Mouse (Mus musculus) macrophage (primary cell): ENCODE data around the gene Spem1. TPM values are rescaled to one million over a fixed set of nuclear protein-coding genes. Genes with fewer than 3 reads are reported as not detected.
"Not testable (repeated sequence)": the region's sequence is repeated elsewhere in the genome, so short reads cannot be mapped to it uniquely, and the experiment has no call there.

Source experiments
- H3K27ac ChIP-seq: fragments of 350-480 bp; formaldehyde crosslinking; 2 replicates; pipeline ENCODE4 v1.9.0; 2021
- H3K36me3 ChIP-seq: fragments of 350-480 bp; formaldehyde crosslinking; 2 replicates; pipeline ENCODE4 v1.9.0; 2021; ENCODE audit errors: inconsistent target
- H3K4me3 ChIP-seq: fragments of 350-480 bp; formaldehyde crosslinking; 2 replicates; pipeline ENCODE4 v1.9.0; 2021; ENCODE audit errors: inconsistent target
- H3K79me2 ChIP-seq: fragments of 350-480 bp; formaldehyde crosslinking; 2 replicates; pipeline ENCODE4 v1.9.0; 2021; ENCODE audit errors: inconsistent target
- WGBS: methylation state at CpG from one replicate; pipeline ENCODE4 v1.1.7; 2026; ENCODE audit warnings: inconsistent platforms; ENCODE audit not compliant: missing documents; 5-methylcytosine and 5-hydroxymethylcytosine counted together
- polyA plus RNA-seq: library from polyadenylated mRNA; stranded (reverse); fragments of 250-400 nt; gene quantifications from 3 replicates; pipeline ENCODE4 v1.2.4, GENCODE M21; 2018; ENCODE audit warnings: inconsistent platforms
- total RNA-seq, 78 experiments: library from RNA; depleted of rRNA; stranded (reverse); fragments of 250-400 nt; gene quantifications; 1 replicate in 9 of 78; 2 replicates in 24 of 78; 3 replicates in 43 of 78; 4 replicates in 2 of 78; pipeline ENCODE4 v1.2.4; 2018; ENCODE audit warnings: inconsistent platforms in 56 of 78

Gene Spem1
- total RNA-seq (2018; cell fraction: chromatin; rRNA removed): not detected
- not detected for total RNA-seq (2018; cell fraction: cytosol; rRNA removed)
- not detected for total RNA-seq (2018; cell fraction: nucleus; rRNA removed)
- not detected in 3 replicates for polyA plus RNA-seq

GRCm38 (mm10) chr11:69822080-69822479 lies at the start of gene Spem1:
Gene Spem1, minus strand, starts transcription at chr11:69822180.
- Histone ChIP-seq H3K27ac (no peak within 1 kb of the TSS), H3K4me3 (no peak within 1 kb of the TSS), H3K36me3 (no peaks in the 10 kb centered on the region), H3K79me2 (no peaks in the 10 kb centered on the region)
- 84% methylated on average over 3 of the region's 3 CpGs for WGBS

GRCm38 (mm10) chr11:69870289-69871069 lies 48.5 kb upstream of the Spem1 start:
- Histone ChIP-seq H3K36me3 (no peaks in the 10 kb centered on the region), H3K79me2 (no peaks in the 10 kb centered on the region), H3K27ac (no peak overlapping the region), H3K4me3 (no peak overlapping the region)
- WGBS: 100% methylated on average over 2 of the region's 2 CpGs

GRCm38 (mm10) chr11:69867335-69867734 lies 45.4 kb upstream of the Spem1 start:
- no peaks in the 10 kb centered on the region for H3K36me3 ChIP-seq
- no peak overlapping the region for H3K27ac ChIP-seq
- no peak overlapping the region for H3K4me3 ChIP-seq
- 87% methylated on average over 9 of the region's 9 CpGs for WGBS
- H3K79me2 ChIP-seq: no peaks in the 10 kb centered on the region

GRCm38 (mm10) chr11:69865561-69865960 lies 43.6 kb upstream of the Spem1 start:
- Histone ChIP-seq H3K27ac (no peak overlapping the region), H3K4me3 (no peak overlapping the region), H3K36me3 (no peaks in the 10 kb centered on the region), H3K79me2 (no peaks in the 10 kb centered on the region)
- 93% methylated on average over 9 of the region's 9 CpGs for WGBS

- Histone ChIP-seq H3K27ac (no peak overlapping the region), H3K36me3 (no peaks in the 10 kb centered on the region)
- 52% methylated on average over 8 of the region's 8 CpGs for WGBS
Measured at GRCm38 (mm10) chr11:69864138-69864860, 42.3 kb upstream of the Spem1 start.

GRCm38 (mm10) chr11:69863729-69864128 lies 41.7 kb upstream of the Spem1 start:
- not testable (repeated sequence) for H3K79me2 ChIP-seq, H3K36me3 ChIP-seq, H3K27ac ChIP-seq, H3K4me3 ChIP-seq
- 83% methylated on average over 3 of the region's 3 CpGs for WGBS

More at GRCm38 (mm10) chr11:69864138-69864860, 42.3 kb upstream of the Spem1 start:
- Histone ChIP-seq H3K4me3 (no peak overlapping the region), H3K79me2 (no peaks in the 10 kb centered on the region)

- 87% methylated on average over 29 of the region's 30 CpGs for WGBS
- Histone ChIP-seq H3K36me3 (no peaks in the 10 kb centered on the region), H3K4me3 (no peak within 1 kb of the TSS)
Measured at GRCm38 (mm10) chr11:69858113-69858998, 36.4 kb upstream of the Spem1 start, which contains the start of gene Tnk1. Gene Tnk1, minus strand, starts transcription at chr11:69858730.

GRCm38 (mm10) chr11:69855347-69855746 lies 33.4 kb upstream of the Spem1 start:
- Histone ChIP-seq H3K36me3 (peaks cover 13% of the 10 kb centered on the region; the same call in 1 of the 2 replicates), H3K27ac (no peak overlapping the region), H3K79me2 (no peaks in the 10 kb centered on the region), H3K4me3 (no peak overlapping the region)
- 37% methylated on average over 15 of the region's 16 CpGs for WGBS

More at GRCm38 (mm10) chr11:69858113-69858998, 36.4 kb upstream of the Spem1 start, which contains the start of gene Tnk1:
- H3K79me2 ChIP-seq: no peaks in the 10 kb centered on the region
- H3K27ac ChIP-seq: no peak within 1 kb of the TSS

GRCm38 (mm10) chr11:69854680-69855079 lies 32.7 kb upstream of the Spem1 start:
- H3K79me2 ChIP-seq: no peaks in the 10 kb centered on the region
- no peak overlapping the region for H3K27ac ChIP-seq
- 64% methylated on average over 10 of the region's 10 CpGs for WGBS
- H3K4me3 ChIP-seq: no peak overlapping the region
- peaks cover 15% of the 10 kb centered on the region; the same call in 1 of the 2 replicates for H3K36me3 ChIP-seq

GRCm38 (mm10) chr11:69853994-69854393 lies 32.0 kb upstream of the Spem1 start:
- Histone ChIP-seq H3K36me3 (peaks cover 15% of the 10 kb centered on the region; the same call in 1 of the 2 replicates), H3K79me2 (no peaks in the 10 kb centered on the region), H3K27ac (no peak overlapping the region), H3K4me3 (no peak overlapping the region)
- 39% methylated on average over 7 of the region's 7 CpGs for WGBS

- Histone ChIP-seq H3K36me3 (peaks cover 15% of the 10 kb centered on the region; the same call in 1 of the 2 replicates), H3K27ac (no peak overlapping the region), H3K4me3 (no peak overlapping the region), H3K79me2 (no peaks in the 10 kb centered on the region; the same call in 1 of the 2 replicates)
- 41% methylated on average over 8 of the region's 8 CpGs for WGBS
Measured at GRCm38 (mm10) chr11:69850754-69851153, 28.8 kb upstream of the Spem1 start.

GRCm38 (mm10) chr11:69849884-69850283 lies 27.9 kb upstream of the Spem1 start:
- no peak overlapping the region for H3K4me3 ChIP-seq
- H3K79me2 ChIP-seq: no peaks in the 10 kb centered on the region; the same call in 1 of the 2 replicates
- 75% methylated on average over 15 of the region's 15 CpGs for WGBS
- H3K27ac ChIP-seq: peak overlapping the region; percentile 55
- H3K36me3 ChIP-seq: peaks cover 15% of the 10 kb centered on the region; the same call in 1 of the 2 replicates

- no peaks in the 10 kb centered on the region; the same call in 1 of the 2 replicates for H3K79me2 ChIP-seq
- peaks cover 15% of the 10 kb centered on the region; the same call in 1 of the 2 replicates for H3K36me3 ChIP-seq
- peak overlapping the region; percentile 55 for H3K27ac ChIP-seq
- no peak overlapping the region for H3K4me3 ChIP-seq
- WGBS: 56% methylated on average over 9 of the region's 9 CpGs
Measured at GRCm38 (mm10) chr11:69849128-69849527, 27.1 kb upstream of the Spem1 start.

GRCm38 (mm10) chr11:69848021-69848420 lies 26.0 kb upstream of the Spem1 start:
- no peaks in the 10 kb centered on the region; the same call in 1 of the 2 replicates for H3K79me2 ChIP-seq
- H3K27ac ChIP-seq: no peak overlapping the region
- H3K4me3 ChIP-seq: no peak overlapping the region
- peaks cover 15% of the 10 kb centered on the region; the same call in 1 of the 2 replicates for H3K36me3 ChIP-seq
- 98% methylated on average over 6 of the region's 6 CpGs for WGBS
